Mouse (Mus musculus) embryonic fibroblast, embryonic 13.5 days (primary cell): ENCODE results near the gene Pim3.

Experiments used
- CTCF ChIP-seq: IDR thresholded peaks from 2 replicates; pipeline ENCODE4 v1.5.1; 2011; ENCODE audit warnings: mild to moderate bottlenecking, control low read depth, low read length, moderate library complexity, borderline replicate concordance; ENCODE audit not compliant: insufficient read depth
- POLR2A ChIP-seq: IDR thresholded peaks from 2 replicates; pipeline ENCODE4 v1.6.1; 2011; ENCODE audit warnings: low read depth, mild to moderate bottlenecking, control low read depth, low read length, moderate library complexity

- TF ChIP-seq CTCF, result no peak
- TF ChIP-seq POLR2A, result no peak
These were observed 34.5 kb upstream of the Pim3 start for GRCm38 (mm10) chr15:88827466-88827865.
